Mouse (Mus musculus): ENCODE measurements around the gene Sergef. TPM values are rescaled to one million over a fixed set of nuclear protein-coding genes. Genes with fewer than 3 reads are reported as not detected.

The Sergef gene
- total and polyA plus RNA-seq, 2 experiments from 2014 or later: 46.9 to 50.7 TPM

- TF ChIP-seq CTCF (IDR thresholded peaks at IDR 0.05; ENCODE audit: low read depth): no peak
- H3K4me2 ChIP-seq (ENCODE audit: low read depth): no peak overlapping the region
- H3K27ac ChIP-seq (ENCODE audit: low read depth, low read length): no peak overlapping the region
- ATAC-seq (no peak), DNase-seq (peak; percentile 27)
- H3K36me3 ChIP-seq (ENCODE audit: insufficient read depth): peaks cover 9% of the 10 kb centered on the region
- no peak overlapping the region for H3K9ac ChIP-seq
- WGBS: 55% methylated on average over 3 of the region's 3 CpGs
- no peak overlapping the region for H3K4me3 ChIP-seq (ENCODE audit: low read depth, low read length)
- H3K27me3 ChIP-seq (ENCODE audit: insufficient read depth, low read length): no peaks in the 10 kb centered on the region
- H3K9me3 ChIP-seq (ENCODE audit: low read length): no peaks in the 10 kb centered on the region
- H3K4me1 ChIP-seq (ENCODE audit: insufficient read depth): peaks cover 27% of the 10 kb centered on the region
These were observed 215.7 kb downstream of the Sergef start for GRCm38 (mm10) chr7:46423951-46424350.

GRCm38 (mm10) chr7:46422764-46423412 lies 216.7 kb downstream of the Sergef start:
- peak overlapping the region; percentile 83 for H3K27ac ChIP-seq (ENCODE audit: low read depth, low read length)
- H3K4me2 ChIP-seq (ENCODE audit: low read depth): peak overlapping the region; percentile 43
- no peaks in the 10 kb centered on the region for H3K27me3 ChIP-seq (ENCODE audit: insufficient read depth, low read length)
- DNase-seq (peak; percentile 66), ATAC-seq (peak; percentile 66)
- TF ChIP-seq CTCF (IDR thresholded peaks at IDR 0.05; ENCODE audit: low read depth): peak; percentile 76
- peaks cover 4% of the 10 kb centered on the region for H3K36me3 ChIP-seq (ENCODE audit: insufficient read depth)
- H3K4me3 ChIP-seq (ENCODE audit: low read depth, low read length): 0 out of 2 replicates have a peak overlapping the region, but pooled peaks have one; percentile 16
- H3K4me1 ChIP-seq (ENCODE audit: insufficient read depth): peaks cover 27% of the 10 kb centered on the region
- H3K9me3 ChIP-seq (ENCODE audit: low read length): no peaks in the 10 kb centered on the region
- 60% methylated on average over 18 of the region's 18 CpGs for WGBS
- H3K9ac ChIP-seq: no peak overlapping the region

DNA sequence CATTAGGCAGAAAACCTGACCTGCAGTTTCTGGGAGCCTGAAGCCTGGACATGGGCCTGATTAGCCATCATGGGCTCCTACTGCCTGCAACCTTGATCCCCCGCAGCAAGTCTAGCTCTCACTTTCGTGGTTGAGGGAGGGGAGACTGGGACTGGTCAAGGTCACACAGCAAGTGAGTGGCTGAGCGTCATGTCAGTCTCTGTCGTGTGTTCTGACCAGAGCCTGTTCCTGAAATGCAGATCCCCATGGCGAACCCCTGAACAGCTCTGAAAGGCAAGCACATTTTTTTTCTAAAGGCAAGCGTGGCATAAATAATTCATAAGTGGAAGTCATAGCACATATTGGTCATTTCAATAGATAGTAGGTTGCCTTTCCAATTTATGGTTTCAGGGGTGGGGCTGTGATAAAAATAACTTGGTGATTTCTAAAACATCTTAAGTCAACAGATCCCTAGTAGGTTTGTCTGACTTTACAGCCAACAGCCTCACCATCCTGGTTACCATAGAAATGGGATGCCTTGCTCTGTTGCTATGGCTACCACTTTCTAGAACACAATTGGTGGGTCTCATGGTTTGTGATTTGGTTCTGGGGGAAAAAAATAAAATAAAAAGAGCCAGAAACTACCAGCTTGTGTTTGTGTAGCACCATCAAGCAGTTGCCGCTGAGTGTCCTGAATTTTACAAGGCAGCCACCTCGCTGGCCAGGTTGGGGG lies 217.4 kb downstream of the Sergef start:
- 0 out of 2 replicates have a peak overlapping the region, but pooled peaks have one; percentile 16 for H3K4me3 ChIP-seq (ENCODE audit: low read depth, low read length)
- H3K4me1 ChIP-seq (ENCODE audit: insufficient read depth): peaks cover 27% of the 10 kb centered on the region
- TF ChIP-seq CTCF (IDR thresholded peaks at IDR 0.05; ENCODE audit: low read depth): no peak
- ATAC-seq (peak; percentile 91), DNase-seq (peak; percentile 85)
- peak overlapping the region; percentile 83 for H3K27ac ChIP-seq (ENCODE audit: low read depth, low read length)
- 33% methylated on average over 8 of the region's 8 CpGs for WGBS
- H3K36me3 ChIP-seq (ENCODE audit: insufficient read depth): no peaks in the 10 kb centered on the region
- no peaks in the 10 kb centered on the region for H3K27me3 ChIP-seq (ENCODE audit: insufficient read depth, low read length)
- no peak overlapping the region for H3K9ac ChIP-seq
- peak overlapping the region; percentile 43 for H3K4me2 ChIP-seq (ENCODE audit: low read depth)
- H3K9me3 ChIP-seq (ENCODE audit: low read length): no peaks in the 10 kb centered on the region

GRCm38 (mm10) chr7:46421535-46421934 lies 218.1 kb downstream of the Sergef start:
- ATAC-seq (no peak), DNase-seq (peak; percentile 20)
- peaks cover 27% of the 10 kb centered on the region for H3K4me1 ChIP-seq (ENCODE audit: insufficient read depth)

DNA sequence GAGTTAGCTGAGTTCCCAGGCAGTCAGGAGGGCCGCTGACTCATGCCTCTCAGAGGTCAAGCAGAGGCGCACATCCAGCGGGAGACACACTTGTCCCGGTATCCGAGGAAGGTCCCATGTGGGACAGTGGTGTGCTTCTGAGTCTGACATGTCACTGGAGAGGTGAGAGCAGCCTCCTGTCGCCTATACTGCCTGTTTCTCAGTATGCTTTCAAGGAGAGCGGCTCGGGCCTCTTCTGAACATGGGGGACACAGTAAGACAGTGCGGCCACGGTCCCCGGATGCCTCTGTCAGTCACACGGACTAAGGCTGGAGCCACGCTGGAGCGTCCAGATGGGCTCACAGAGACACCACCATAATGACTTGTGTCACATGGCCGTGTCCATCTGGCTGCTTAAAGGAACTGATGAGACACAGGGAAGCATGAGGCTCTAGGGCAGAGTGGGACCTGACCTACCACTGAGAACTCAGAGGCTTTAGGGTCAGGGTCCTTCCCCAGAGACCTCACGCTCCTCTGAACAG lies 221.4 kb downstream of the Sergef start:
- no peak overlapping the region for H3K9ac ChIP-seq
- 81% methylated on average over 16 of the region's 16 CpGs for WGBS
- no peak overlapping the region for H3K4me2 ChIP-seq (ENCODE audit: low read depth)
- ATAC-seq (no peak), DNase-seq (no peak)
- H3K4me3 ChIP-seq (ENCODE audit: low read depth, low read length): no peak overlapping the region
- H3K27me3 ChIP-seq (ENCODE audit: insufficient read depth, low read length): no peaks in the 10 kb centered on the region
- peaks cover 19% of the 10 kb centered on the region for H3K4me1 ChIP-seq (ENCODE audit: insufficient read depth)
- H3K9me3 ChIP-seq (ENCODE audit: low read length): no peaks in the 10 kb centered on the region
- no peak for TF ChIP-seq CTCF (IDR thresholded peaks at IDR 0.05; ENCODE audit: low read depth)
- no peaks in the 10 kb centered on the region for H3K36me3 ChIP-seq (ENCODE audit: insufficient read depth)
- H3K27ac ChIP-seq (ENCODE audit: low read depth, low read length): no peak overlapping the region

More at GRCm38 (mm10) chr7:46421535-46421934, 218.1 kb downstream of the Sergef start:
- H3K27ac ChIP-seq (ENCODE audit: low read depth, low read length): peak overlapping the region; percentile 76
- H3K4me3 ChIP-seq (ENCODE audit: low read depth, low read length): no peak overlapping the region
- no peaks in the 10 kb centered on the region for H3K9me3 ChIP-seq (ENCODE audit: low read length)
- peak overlapping the region; percentile 43; the same call in 1 of the 2 replicates for H3K4me2 ChIP-seq (ENCODE audit: low read depth)
- no peaks in the 10 kb centered on the region for H3K36me3 ChIP-seq (ENCODE audit: insufficient read depth)
- TF ChIP-seq CTCF (IDR thresholded peaks at IDR 0.05; ENCODE audit: low read depth): no peak
- H3K9ac ChIP-seq: no peak overlapping the region
- H3K27me3 ChIP-seq (ENCODE audit: insufficient read depth, low read length): no peaks in the 10 kb centered on the region
- 33% methylated on average over 5 of the region's 5 CpGs for WGBS

DNA sequence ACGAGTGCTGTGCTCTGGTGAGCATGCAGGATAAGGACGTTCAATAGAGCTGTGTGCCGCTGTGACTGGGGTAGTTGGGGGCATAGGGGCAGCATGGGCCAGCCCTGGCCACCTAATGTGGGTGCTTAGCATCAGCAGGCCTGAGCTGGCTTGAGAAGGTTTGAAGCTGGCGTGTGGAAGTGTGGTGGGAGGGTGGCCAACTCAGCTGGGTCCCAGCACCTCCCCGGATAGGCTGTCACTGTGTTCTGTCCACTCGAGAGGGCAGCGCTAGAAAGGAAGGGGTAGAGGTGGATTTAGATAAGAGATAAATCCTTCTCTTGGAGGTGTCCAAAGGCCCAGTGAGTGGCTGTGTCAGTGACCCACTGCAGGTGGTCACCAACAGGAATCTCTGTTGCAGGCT lies 222.1 kb downstream of the Sergef start:
- DNase-seq: no peak
- Histone ChIP-seq H3K9me3 (ENCODE audit: low read length) (no peaks in the 10 kb centered on the region), H3K36me3 (ENCODE audit: insufficient read depth) (no peaks in the 10 kb centered on the region), H3K4me2 (ENCODE audit: low read depth) (no peak overlapping the region), H3K4me1 (ENCODE audit: insufficient read depth) (peaks cover 12% of the 10 kb centered on the region), H3K27ac (ENCODE audit: low read depth, low read length) (no peak overlapping the region), H3K4me3 (ENCODE audit: low read depth, low read length) (no peak overlapping the region), H3K27me3 (ENCODE audit: insufficient read depth, low read length) (no peaks in the 10 kb centered on the region), H3K9ac (no peak overlapping the region)
- no peak for ATAC-seq
- no peak for TF ChIP-seq CTCF (IDR thresholded peaks at IDR 0.05; ENCODE audit: low read depth)
- WGBS: 68% methylated on average over 7 of the region's 7 CpGs
